Mouse (Mus musculus) mature B cell (primary cell): Measurements from ENCODE around the gene Rnf150.

Experiments used
- in situ Hi-C: fragments of 300-500 bp; cut with MboI; formaldehyde crosslinking; loops from 2 replicates; pipeline ENCODE4 v1.14.3; 2019

Gene Rnf150

GRCm38 (mm10) chr8:82863041-82863744 lies at the start of gene Rnf150:
Rnf150 (plus strand) TSS chr8:82863356.
- in situ Hi-C loops = loop anchor here (10.0 kb wide), 2 partner anchors 222 to 312 kb away; no protein-coding TSS in a partner anchor

- in situ Hi-C loops = no loop called here
Measured at GRCm38 (mm10) chr8:82826135-82827046, 36.8 kb upstream of the Rnf150 start.

- in situ Hi-C loops = no loop called here
Measured at GRCm38 (mm10) chr8:82840415-82840814, 22.7 kb upstream of the Rnf150 start.

GRCm38 (mm10) chr8:82840963-82841362 lies 22.2 kb upstream of the Rnf150 start:
- in situ Hi-C loops = no loop called here

- in situ Hi-C loops = no loop called here
Measured at GRCm38 (mm10) chr8:82841520-82842142, 21.5 kb upstream of the Rnf150 start.

- in situ Hi-C loops = no loop called here
Measured at GRCm38 (mm10) chr8:82843697-82844096, 19.5 kb upstream of the Rnf150 start.

- in situ Hi-C loops = no loop called here
Measured at GRCm38 (mm10) chr8:82844413-82844812, 18.7 kb upstream of the Rnf150 start.

- in situ Hi-C loops = no loop called here
Measured at GRCm38 (mm10) chr8:82846098-82846497, 17.1 kb upstream of the Rnf150 start.

GRCm38 (mm10) chr8:82846730-82847129 lies 16.4 kb upstream of the Rnf150 start:
- in situ Hi-C loops = no loop called here

- in situ Hi-C loops = no loop called here
Measured at GRCm38 (mm10) chr8:82858541-82859342, 4.4 kb upstream of the Rnf150 start.

- in situ Hi-C loops = no loop called here
Measured at GRCm38 (mm10) chr8:82859343-82859620, 3.9 kb upstream of the Rnf150 start.

- in situ Hi-C loops = loop anchor here (10.0 kb wide), 2 partner anchors 221 to 311 kb away; no protein-coding TSS in a partner anchor
Measured at GRCm38 (mm10) chr8:82863745-82864520, 777 bp downstream of the Rnf150 start.

GRCm38 (mm10) chr8:82864521-82864818 lies 1.3 kb downstream of the Rnf150 start:
- in situ Hi-C loops = loop anchor here (10.0 kb wide), 2 partner anchors 220 to 310 kb away; no protein-coding TSS in a partner anchor

GRCm38 (mm10) chr8:82865239-82865638 lies 2.1 kb downstream of the Rnf150 start:
- in situ Hi-C loops = loop anchor here (10.0 kb wide), 2 partner anchors 220 to 310 kb away; no protein-coding TSS in a partner anchor

- in situ Hi-C loops = loop anchor here (10.0 kb wide), 2 partner anchors 219 to 309 kb away; no protein-coding TSS in a partner anchor
Measured at GRCm38 (mm10) chr8:82866251-82866650, 3.1 kb downstream of the Rnf150 start.

- in situ Hi-C loops = no loop called here
Measured at GRCm38 (mm10) chr8:82870840-82871490, 7.8 kb downstream of the Rnf150 start.

- in situ Hi-C loops = no loop called here
Measured at GRCm38 (mm10) chr8:82871986-82872385, 8.8 kb downstream of the Rnf150 start.

GRCm38 (mm10) chr8:82874102-82874501 lies 10.9 kb downstream of the Rnf150 start:
- in situ Hi-C loops = no loop called here

GRCm38 (mm10) chr8:82875135-82875534 lies 12.0 kb downstream of the Rnf150 start:
- in situ Hi-C loops = no loop called here

- in situ Hi-C loops = no loop called here
Measured at GRCm38 (mm10) chr8:82884480-82884879, 21.3 kb downstream of the Rnf150 start.
